Mouse (Mus musculus): ENCODE measurements around the gene Mthfd2.

GRCm38 (mm10) chr6:83322794-83323193 lies 2.9 kb downstream of the Mthfd2 start:
- no peak for TF ChIP-seq EP300 (optimal IDR thresholded peaks at IDR 0.05)
- no peak for TF ChIP-seq CTCF (IDR thresholded peaks at IDR 0.05; ENCODE audit: low read depth)
